Mouse (Mus musculus) embryonic fibroblast, embryonic 13.5 days (primary cell): ENCODE data around the gene Hist1h2ak.

Source experiments
- CTCF ChIP-seq: IDR thresholded peaks from 2 replicates; pipeline ENCODE4 v1.5.1; 2011; ENCODE audit warnings: mild to moderate bottlenecking, control low read depth, low read length, moderate library complexity, borderline replicate concordance; ENCODE audit not compliant: insufficient read depth
- POLR2A ChIP-seq: IDR thresholded peaks from 2 replicates; pipeline ENCODE4 v1.6.1; 2011; ENCODE audit warnings: low read depth, mild to moderate bottlenecking, control low read depth, low read length, moderate library complexity

GRCm38 (mm10) chr13:21729544-21729943 is 24.1 kb downstream of the Hist1h2ak start:
- no peak for TF ChIP-seq CTCF
- TF ChIP-seq POLR2A = no peak
